Mouse (Mus musculus) cerebellum, adult 8-10 months (tissue): ENCODE results near the gene Olfr434.
"Not testable (repeated sequence)": the region's sequence is repeated elsewhere in the genome, so short reads cannot be mapped to it uniquely, and the experiment has no call there.

Experiments
- DNase-seq: peaks from one replicate; pipeline ENCODE4 v3.0.0; 2022

Gene Olfr434

DNA sequence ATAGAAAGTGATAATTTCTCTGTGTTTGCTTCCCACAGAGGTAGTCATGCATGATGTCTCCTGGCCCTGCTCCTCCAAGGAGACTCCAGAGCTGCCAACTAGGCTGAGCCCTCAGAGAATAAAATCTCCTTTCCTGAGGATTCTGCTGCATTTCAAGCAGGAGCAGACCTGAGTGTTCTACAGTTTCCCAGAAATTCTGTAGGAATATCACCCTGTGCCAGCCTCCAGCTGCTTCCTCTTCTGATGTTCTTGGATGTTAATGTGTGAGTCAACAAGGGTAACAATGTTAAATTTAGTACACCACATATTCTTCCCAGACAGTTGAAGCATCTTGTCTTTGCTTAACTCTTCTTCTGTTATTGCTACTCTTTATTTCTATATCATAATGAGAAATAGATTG, at the start of gene Olfr434:
Olfr434 (plus strand) TSS at position 149 of the 400 bp plus-strand sequence.
- not testable (repeated sequence) for DNase-seq

DNA sequence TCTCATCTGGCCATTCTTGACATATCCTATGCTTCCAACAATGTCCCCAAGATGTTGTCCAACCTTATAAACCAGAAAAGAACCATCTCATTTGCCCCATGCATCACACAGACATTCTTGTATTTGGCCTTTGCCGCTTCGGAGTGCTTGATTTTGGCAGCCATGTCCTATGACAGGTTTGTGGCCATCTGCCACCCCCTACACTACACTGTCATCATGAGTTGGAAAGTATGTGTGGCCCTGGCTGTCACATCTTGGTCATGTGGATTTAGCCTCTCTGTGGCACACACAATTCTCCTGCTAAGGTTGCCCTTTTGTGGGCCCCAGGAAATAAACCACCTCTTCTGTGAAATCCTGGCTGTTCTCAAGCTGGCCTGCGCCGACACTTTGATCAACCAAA, 45.6 kb upstream of the Olfr434 start:
- DNase-seq = peak; percentile 6

- no peak for DNase-seq
These were observed 41.0 kb upstream of the Olfr434 start, which contains the start of gene Olfr13 for GRCm38 (mm10) chr6:43171840-43172239. TSS of gene Olfr13 (plus strand) at chr6:43172140.

DNA sequence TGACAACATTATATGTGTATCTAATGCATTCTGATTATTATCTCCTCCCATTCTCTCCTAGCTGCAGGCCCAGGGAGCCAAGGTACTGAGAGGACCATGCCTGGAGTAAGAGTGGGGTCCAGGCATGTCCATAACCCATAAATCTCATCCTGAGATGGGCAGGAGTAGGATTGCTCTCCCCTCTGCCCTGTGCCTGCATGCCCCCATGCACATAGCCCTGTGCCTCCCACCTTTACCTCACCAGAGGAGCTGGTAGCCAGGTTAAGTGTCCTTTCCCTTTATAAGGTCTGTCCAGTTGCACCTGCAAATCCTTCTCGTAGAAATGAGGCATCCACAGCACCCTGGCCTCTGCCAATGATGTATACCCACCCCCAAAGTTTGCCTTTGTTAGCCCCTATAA, 34.7 kb upstream of the Olfr434 start:
- no peak for DNase-seq

GRCm38 (mm10) chr6:43178584-43179501, 34.0 kb upstream of the Olfr434 start:
- DNase-seq = no peak

GRCm38 (mm10) chr6:43190986-43191385, 21.8 kb upstream of the Olfr434 start:
- DNase-seq = no peak

- no peak for DNase-seq
These were observed 16.0 kb upstream of the Olfr434 start, which contains the start of gene Olfr435 for GRCm38 (mm10) chr6:43196781-43197180. TSS of gene Olfr435 (plus strand) at chr6:43197146.

GRCm38 (mm10) chr6:43198094-43198493, 14.7 kb upstream of the Olfr434 start:
- DNase-seq = no peak

- no peak for DNase-seq
These were observed 10.0 kb upstream of the Olfr434 start for GRCm38 (mm10) chr6:43202786-43203185.

GRCm38 (mm10) chr6:43205355-43205754, 7.5 kb upstream of the Olfr434 start:
- DNase-seq = no peak

DNA sequence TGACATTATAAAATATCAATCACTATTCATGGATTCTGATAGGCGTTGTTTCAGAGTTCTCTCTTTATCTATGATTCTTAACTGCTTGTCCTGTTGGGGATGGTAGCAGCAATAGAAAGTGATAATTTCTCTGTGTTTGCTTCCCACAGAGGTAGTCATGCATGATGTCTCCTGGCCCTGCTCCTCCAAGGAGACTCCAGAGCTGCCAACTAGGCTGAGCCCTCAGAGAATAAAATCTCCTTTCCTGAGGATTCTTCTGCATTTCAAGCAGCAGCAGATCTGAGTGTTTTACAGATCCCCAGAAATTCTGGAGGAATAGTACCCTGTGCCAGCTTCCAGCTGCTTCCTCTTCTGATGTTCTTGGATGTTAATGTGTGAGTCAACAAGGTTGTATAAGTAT, 18.4 kb downstream of the Olfr434 start, which contains the start of gene Olfr47:
Olfr47 (plus strand) TSS at position 275 of the 400 bp plus-strand sequence.
- DNase-seq = not testable (repeated sequence)

GRCm38 (mm10) chr6:43242061-43242460, 29.2 kb downstream of the Olfr434 start:
- DNase-seq = no peak

DNA sequence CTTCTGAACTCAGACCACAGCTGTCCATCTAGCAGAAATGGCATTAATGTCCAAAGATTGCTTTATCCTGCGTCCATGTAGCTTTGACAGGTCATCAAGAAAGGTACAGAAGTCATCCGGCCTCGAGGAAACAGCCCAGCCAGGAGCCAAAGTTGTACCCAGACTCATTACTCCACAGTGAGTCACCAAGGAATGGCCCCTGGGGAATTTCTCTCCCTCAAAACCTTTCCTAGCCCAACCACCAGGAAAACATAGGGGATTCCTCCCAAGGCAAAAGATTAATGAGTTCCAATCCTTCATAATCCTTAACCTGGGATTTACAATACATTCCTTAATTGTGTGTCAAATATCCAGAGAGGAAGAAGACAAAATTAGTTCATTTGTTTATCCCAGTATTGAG, 34.6 kb downstream of the Olfr434 start:
- DNase-seq = no peak

- no peak for DNase-seq
These were observed 40.2 kb downstream of the Olfr434 start for GRCm38 (mm10) chr6:43252994-43253393.

DNA sequence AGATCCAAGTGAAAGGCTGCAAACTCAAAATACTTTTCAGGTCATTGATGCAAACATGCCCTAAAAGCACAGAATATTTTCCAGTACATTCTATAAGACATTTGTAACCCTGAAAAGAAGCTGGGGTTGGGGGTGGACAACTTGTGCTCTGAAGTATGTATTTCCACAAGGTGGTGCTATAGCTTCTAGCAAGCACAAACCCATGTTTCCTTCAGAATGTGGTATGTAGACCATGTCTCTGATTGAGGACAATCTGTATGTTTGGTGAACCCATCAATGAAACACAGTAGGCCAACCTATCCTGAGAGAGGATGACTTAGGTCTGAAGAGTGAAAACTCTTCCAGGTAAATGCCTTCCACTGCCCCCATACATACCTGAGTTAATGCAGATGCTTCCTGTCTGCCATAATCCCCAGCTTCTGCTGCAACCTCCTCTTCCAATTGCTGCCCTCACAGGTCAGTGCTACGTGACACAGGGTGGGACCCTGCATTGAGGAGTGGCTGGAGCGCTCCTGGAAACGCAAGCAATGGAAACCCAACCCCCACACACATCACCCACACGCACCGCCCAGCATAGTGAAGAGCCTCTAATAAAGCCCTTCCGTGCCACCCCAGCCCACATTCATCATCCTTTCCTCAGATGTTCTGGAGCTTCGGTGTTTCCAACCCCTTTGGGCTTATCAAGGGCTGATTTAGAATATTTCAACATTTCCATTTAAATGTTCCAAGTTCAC, 41.5 kb downstream of the Olfr434 start:
- no peak for DNase-seq

- no peak for DNase-seq
These were observed 47.9 kb downstream of the Olfr434 start for GRCm38 (mm10) chr6:43260756-43261155.

- DNase-seq = no peak
These were observed 52.7 kb downstream of the Olfr434 start, which contains the start of gene Arhgef5 for GRCm38 (mm10) chr6:43265363-43266041. TSS of gene Arhgef5 (plus strand) at chr6:43265582.

- DNase-seq = no peak
These were observed 53.5 kb downstream of the Olfr434 start for GRCm38 (mm10) chr6:43266356-43266755.
